Comparison of ENCODE assay signal across 24 mouse cellular contexts in the genomic region with DNA sequence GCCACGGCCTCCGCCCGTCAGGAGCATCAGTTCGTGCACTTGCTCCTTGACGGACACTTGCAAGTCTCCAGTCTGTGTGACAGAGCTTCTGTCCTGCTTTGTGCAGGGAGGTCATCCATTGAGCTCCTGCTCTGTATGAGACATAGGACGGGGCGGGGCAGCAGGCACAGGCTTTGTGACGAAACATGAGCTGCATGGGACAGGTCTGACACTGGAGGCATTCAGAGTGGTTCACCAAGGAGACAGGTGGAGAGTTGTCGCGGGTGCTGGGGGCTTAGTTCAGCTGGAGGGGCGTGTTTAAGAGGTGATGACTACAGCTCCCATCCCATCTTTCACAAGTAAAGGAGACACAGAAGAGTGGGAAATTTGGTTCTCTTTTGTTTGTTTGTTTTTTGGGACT. TPM values are rescaled to one million over a fixed set of nuclear protein-coding genes. Genes with fewer than 3 reads are reported as not detected.
"Had no signal": no experiment of that assay in that cellular context is flagged by ENCODE, and none has a peak within 500 bp of the region (broad histone marks: within the 10 kb centered on the region; RNA-seq: fewer than 3 reads in every experiment).

No protein-coding gene starts in this region.

- H3K9ac ChIP-seq: neural tube, embryonic 12.5 days; neural tube, embryonic 13.5 days; neural tube, embryonic 15.5 days; stomach, embryonic 15.5 days had no signal

- H3K4me3 ChIP-seq: neural tube, embryonic 12.5 days; neural tube, embryonic 13.5 days; neural tube, embryonic 15.5 days; stomach, embryonic 15.5 days had no signal

- H3K27ac ChIP-seq: neural tube, embryonic 12.5 days; neural tube, embryonic 13.5 days; neural tube, embryonic 15.5 days; stomach, embryonic 15.5 days; stomach, postnatal 0 days had no signal

- H3K27me3 ChIP-seq: neural tube, embryonic 12.5 days; neural tube, embryonic 13.5 days; neural tube, embryonic 15.5 days; stomach, embryonic 15.5 days had no signal

- H3K9me3 ChIP-seq: neural tube, embryonic 12.5 days; neural tube, embryonic 13.5 days; neural tube, embryonic 15.5 days; stomach, embryonic 15.5 days had no signal

- H3K4me2 ChIP-seq: neural tube, embryonic 12.5 days; neural tube, embryonic 13.5 days; neural tube, embryonic 15.5 days; stomach, embryonic 15.5 days had no signal

- H3K4me1 ChIP-seq: neural tube, embryonic 12.5 days; neural tube, embryonic 13.5 days; neural tube, embryonic 15.5 days; stomach, embryonic 15.5 days had no signal

- DNase-seq: retina, postnatal 1 day; right cerebral cortex, adult 18-20 months; right cerebral cortex, postnatal 14 days; right cerebral cortex, postnatal 25 days; right cerebral cortex, postnatal 4 days; spleen, adult 18-20 months; thymus, adult 18-20 months; thymus, adult 2 months; thymus, postnatal 14 days; thymus, postnatal 25 days; thymus, postnatal 36 days; thymus, postnatal 4 days had no signal

RNA-seq across cellular contexts. Expression of gene Tssk3, which starts 14.8 kb away (rescaled TPM):
- polyA plus RNA-seq: neural tube, embryonic 11.5 days; neural tube, embryonic 12.5 days; neural tube, embryonic 13.5 days; small intestine, adult 2 months; spleen, adult 2 months; stomach, embryonic 14.5 days; stomach, embryonic 15.5 days; stomach, embryonic 16.5 days; thymus, adult 2 months; thymus, postnatal 0 days; urinary bladder, adult 2 months had no signal

RNA-seq across cellular contexts. Expression of gene Fam229a, which starts 14.9 kb away (rescaled TPM):
- polyA plus RNA-seq: neural tube, embryonic 11.5 days; neural tube, embryonic 12.5 days; neural tube, embryonic 13.5 days; small intestine, adult 2 months; stomach, embryonic 14.5 days; stomach, embryonic 16.5 days had no signal

RNA-seq across cellular contexts. Expression of gene Zbtb8b, which starts 35.4 kb away (rescaled TPM):
- polyA plus RNA-seq: small intestine, adult 2 months; spleen, adult 2 months had no signal
